Mouse (Mus musculus) forebrain, embryonic 16.5 days (tissue): ENCODE results near the gene Cyb5d1. TPM values are rescaled to one million over a fixed set of nuclear protein-coding genes. Genes with fewer than 3 reads are reported as not detected.

Experiments
- ATAC-seq: fragments of 200-750 bp; cut with Nextera tagmentation; 2 replicates; pipeline ENCODE4 v1.8.0; 2017; ENCODE audit warnings: mild to moderate bottlenecking, moderate library complexity
- H3K27ac ChIP-seq: fragments of 300-500 bp; sonication (generic); 2 replicates; pipeline ENCODE4 v1.5.1; 2014; ENCODE audit warnings: low read length, control low read depth
- H3K27me3 ChIP-seq: fragments of 300-500 bp; sonication (generic); replicated peaks from 2 replicates; pipeline ENCODE4 v1.6.1; 2014; ENCODE audit warnings: low read length; ENCODE audit not compliant: control insufficient read depth, insufficient read depth
- H3K36me3 ChIP-seq: fragments of 300-500 bp; sonication (generic); 2 replicates; pipeline ENCODE4 v1.6.1; 2014; ENCODE audit not compliant: control insufficient read depth, insufficient read depth
- H3K4me1 ChIP-seq: fragments of 300-500 bp; sonication (generic); replicated peaks from 2 replicates; pipeline ENCODE4 v1.6.1; 2014; ENCODE audit warnings: low read length; ENCODE audit not compliant: control insufficient read depth, insufficient read depth
- H3K4me2 ChIP-seq: fragments of 300-500 bp; sonication (generic); 2 replicates; pipeline ENCODE4 v1.6.1; 2014; ENCODE audit warnings: mild to moderate bottlenecking, low read length, control low read depth
- H3K4me3 ChIP-seq: fragments of 300-500 bp; sonication (generic); replicated peaks from 2 replicates; pipeline ENCODE4 v1.5.1; 2014; ENCODE audit warnings: mild to moderate bottlenecking, low read length, control low read depth
- H3K9ac ChIP-seq: fragments of 300-500 bp; sonication (generic); replicated peaks from 2 replicates; pipeline ENCODE4 v1.6.1; 2014; ENCODE audit warnings: low read depth, low read length, control low read depth
- H3K9me3 ChIP-seq: fragments of 300-500 bp; sonication (generic); 2 replicates; pipeline ENCODE4 v1.6.1; 2016; ENCODE audit warnings: low read length; ENCODE audit not compliant: control insufficient read depth
- WGBS: fragments of 180-500 bp; shearing (Covaris S2); extraction: QIAGEN DNeasy Blood & Tissue Kit; methylation state at CpG from one replicate; pipeline ENCODE4 v1.1.7; 2014; 5-methylcytosine and 5-hydroxymethylcytosine counted together
- polyA plus RNA-seq: library from polyadenylated mRNA; unstranded; fragments of >200 nt; fragmentation: Nextera tagmentation; extraction: Ambion mirVana; gene quantifications from 2 replicates; pipeline ENCODE4 v1.2.1, GENCODE M21; 2015

Cyb5d1 gene
- polyA plus RNA-seq, 1 experiment from 2014 or later: 44.2 TPM

DNA sequence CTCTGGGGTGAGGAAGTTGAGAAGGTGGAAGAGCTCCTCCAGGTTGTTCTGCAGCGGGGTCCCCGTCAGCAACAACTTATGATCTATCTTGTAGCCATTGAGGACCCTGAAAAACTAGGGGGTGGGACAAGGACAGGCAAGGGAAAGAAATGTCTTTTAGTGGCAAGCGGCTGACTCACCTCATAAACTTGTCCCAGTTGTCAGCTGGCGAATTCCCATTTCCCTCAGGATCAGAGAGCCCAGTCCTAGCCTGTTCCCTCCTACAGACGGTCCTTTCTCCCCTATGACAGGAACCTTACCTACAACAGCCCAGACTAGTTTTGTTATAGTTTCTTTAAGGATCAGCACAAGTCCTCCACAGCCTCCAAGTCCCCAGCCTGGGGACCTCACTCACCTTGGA lies 38.9 kb downstream of the Cyb5d1 start:
- WGBS: 92% methylated on average over 5 of the region's 5 CpGs
- Histone ChIP-seq H3K4me1 (peaks cover under 1% of the 10 kb centered on the region; the same call in 1 of the 2 replicates), H3K9ac (no peak overlapping the region), H3K27ac (no peak overlapping the region), H3K9me3 (no peaks in the 10 kb centered on the region), H3K27me3 (no peaks in the 10 kb centered on the region), H3K36me3 (peaks cover 83% of the 10 kb centered on the region), H3K4me3 (no peak overlapping the region), H3K4me2 (no peak overlapping the region)
- no peak for ATAC-seq

DNA sequence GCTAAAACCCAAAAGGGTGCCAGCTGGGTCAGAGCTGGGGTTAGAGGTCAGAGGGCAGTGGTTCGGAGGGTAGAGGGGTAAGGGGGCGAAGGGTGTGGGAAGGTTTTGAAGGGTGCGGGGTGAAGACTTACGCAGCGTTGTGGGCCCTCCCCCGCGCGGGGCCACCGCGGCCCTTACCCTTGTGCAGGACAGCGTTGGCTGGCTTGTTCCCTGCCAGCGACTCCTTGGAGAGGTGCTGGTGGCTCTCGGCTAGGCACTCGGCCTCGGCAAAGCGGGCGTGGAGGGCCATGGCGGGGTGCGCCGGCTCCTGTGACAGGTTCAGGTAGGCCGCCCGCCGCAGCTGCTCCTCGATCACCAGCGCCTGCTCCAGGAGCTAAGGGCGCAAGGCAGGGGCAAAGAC lies 49.0 kb downstream of the Cyb5d1 start:
- no peak overlapping the region for H3K4me2 ChIP-seq
- H3K27ac ChIP-seq: no peak overlapping the region
- H3K4me1 ChIP-seq: peaks cover 2% of the 10 kb centered on the region
- H3K9me3 ChIP-seq: no peaks in the 10 kb centered on the region
- H3K9ac ChIP-seq: no peak overlapping the region
- no peaks in the 10 kb centered on the region for H3K27me3 ChIP-seq
- no peak overlapping the region for H3K4me3 ChIP-seq
- peaks cover 54% of the 10 kb centered on the region for H3K36me3 ChIP-seq
- no peak for ATAC-seq
- 89% methylated on average over 26 of the region's 26 CpGs for WGBS

Other genes starting within 250 kb of the Cyb5d1 start
- 0.12 TPM in 1 of 2 replicates, not detected in the other for gene Alox12b, start 238.6 kb downstream of the Cyb5d1 start, polyA plus RNA-seq
- 0.29 TPM in 1 of 2 replicates, not detected in the other for gene Alox8, start 197.8 kb downstream of the Cyb5d1 start, polyA plus RNA-seq
- gene Gucy2e, start 158.6 kb downstream of the Cyb5d1 start, polyA plus RNA-seq: 0.56 and 0.68 TPM in 2 replicates
- 31.0 and 32.5 TPM in 2 replicates for gene Cntrob, start 71.9 kb downstream of the Cyb5d1 start, polyA plus RNA-seq
- gene Trappc1, start 71.7 kb downstream of the Cyb5d1 start, polyA plus RNA-seq: 162 and 166 TPM in 2 replicates
- 5.7 and 6.0 TPM in 2 replicates for gene Kcnab3, start 69.4 kb downstream of the Cyb5d1 start, polyA plus RNA-seq
- 109 and 144 TPM in 2 replicates for gene Rnf227, start 55.2 kb downstream of the Cyb5d1 start, polyA plus RNA-seq
- gene Chd3, start 26.2 kb downstream of the Cyb5d1 start, polyA plus RNA-seq: 132 and 146 TPM in 2 replicates
- 79.2 and 86.1 TPM in 2 replicates for gene Naa38, start 144 bp downstream of the Cyb5d1 start, polyA plus RNA-seq
- 5.9 and 6.2 TPM in 2 replicates for gene Tmem88, start 2.6 kb upstream of the Cyb5d1 start, polyA plus RNA-seq
- 48.4 and 52.8 TPM in 2 replicates for gene Kdm6b, start 18.0 kb upstream of the Cyb5d1 start, polyA plus RNA-seq
- 3.5 and 3.7 TPM in 2 replicates for gene Dnah2, start 153.5 kb upstream of the Cyb5d1 start, polyA plus RNA-seq
- gene Efnb3, start 164.6 kb upstream of the Cyb5d1 start, polyA plus RNA-seq: 95.7 and 123 TPM in 2 replicates
- 27.3 and 28.6 TPM in 2 replicates for gene Wrap53, start 184.6 kb upstream of the Cyb5d1 start, polyA plus RNA-seq
- 103 and 109 TPM in 2 replicates for gene Trp53, start 184.7 kb upstream of the Cyb5d1 start, polyA plus RNA-seq
- 30.2 and 33.8 TPM in 2 replicates for gene Atp1b2, start 210.3 kb upstream of the Cyb5d1 start, polyA plus RNA-seq
- gene Shbg, start 222.3 kb upstream of the Cyb5d1 start, polyA plus RNA-seq: not detected in 2 replicates
- 17.3 and 23.8 TPM in 2 replicates for gene Sat2, start 226.4 kb upstream of the Cyb5d1 start, polyA plus RNA-seq
- 37.1 and 47.7 TPM in 2 replicates for gene Fxr2, start 237.4 kb upstream of the Cyb5d1 start, polyA plus RNA-seq